Mouse (Mus musculus) adrenal gland, adult 2 months (tissue): ENCODE measurements at regions not wholly inside any gene's neighbourhood (a gene's known extent, or its start where the extent isn't known, plus 50 kb on each side); places are given as distances from the start of the nearest gene placed in this dataset.
A peak's percentile ranks its signal among the peaks of the same experiment; 100 is the strongest.

Experiments used
- DNase-seq: peaks from one replicate; pipeline ENCODE4 v3.0.0; 2021

- DNase-seq: no peak
Observed at GRCm38 (mm10) chr13:31330731-31331130, 225.2 kb upstream of the Foxq1 start.

- no peak for DNase-seq
Observed at GRCm38 (mm10) chr13:31334981-31335380, 221.0 kb upstream of the Foxq1 start.

GRCm38 (mm10) chr13:31337631-31338030 is 218.3 kb upstream of the Foxq1 start:
- no peak for DNase-seq

DNA sequence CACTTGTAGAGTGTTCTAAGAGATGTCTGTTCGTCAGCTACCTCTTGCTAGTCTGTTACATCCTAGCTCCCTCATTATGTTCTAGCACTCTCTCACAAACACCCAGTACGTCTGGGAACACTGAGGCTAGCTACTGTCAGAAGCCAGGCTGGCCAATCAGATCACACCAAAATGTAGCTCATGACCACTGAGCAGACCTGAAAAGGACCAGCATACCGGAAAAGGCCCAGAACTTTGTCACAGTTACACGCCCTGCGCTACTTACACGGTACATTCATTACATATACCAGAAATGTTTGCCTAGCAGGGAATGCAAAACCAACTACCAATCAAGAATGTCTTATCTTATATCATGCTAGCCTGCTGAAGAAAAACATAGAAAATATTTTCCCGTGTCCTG is 216.5 kb upstream of the Foxq1 start:
- no peak for DNase-seq

- no peak for DNase-seq
Observed at GRCm38 (mm10) chr13:31339901-31340300, 216.0 kb upstream of the Foxq1 start.

- no peak for DNase-seq
Observed at GRCm38 (mm10) chr13:31340363-31340948, 215.5 kb upstream of the Foxq1 start.

- no peak for DNase-seq
Observed at GRCm38 (mm10) chr13:31341282-31342100, 214.4 kb upstream of the Foxq1 start.

DNA sequence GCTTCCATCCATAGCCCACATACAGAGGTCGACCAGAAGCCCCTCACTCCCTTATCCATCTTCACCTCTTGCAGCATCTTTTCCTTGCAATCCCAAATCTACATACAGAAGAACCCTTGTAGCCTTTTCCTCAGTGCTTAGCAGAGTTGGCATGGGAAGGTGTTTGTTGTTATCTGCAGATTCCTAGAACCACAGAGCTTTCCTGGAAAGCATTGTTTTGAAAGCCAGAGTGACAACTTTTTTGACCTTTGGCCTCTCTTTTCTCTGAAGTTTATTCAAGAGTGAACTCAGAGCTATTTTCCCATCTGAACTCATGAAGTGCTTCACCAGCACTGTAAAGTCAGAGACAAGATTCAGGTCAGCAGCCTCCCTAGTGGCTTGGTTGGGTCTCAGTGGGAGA is 209.7 kb upstream of the Foxq1 start:
- no peak for DNase-seq

DNA sequence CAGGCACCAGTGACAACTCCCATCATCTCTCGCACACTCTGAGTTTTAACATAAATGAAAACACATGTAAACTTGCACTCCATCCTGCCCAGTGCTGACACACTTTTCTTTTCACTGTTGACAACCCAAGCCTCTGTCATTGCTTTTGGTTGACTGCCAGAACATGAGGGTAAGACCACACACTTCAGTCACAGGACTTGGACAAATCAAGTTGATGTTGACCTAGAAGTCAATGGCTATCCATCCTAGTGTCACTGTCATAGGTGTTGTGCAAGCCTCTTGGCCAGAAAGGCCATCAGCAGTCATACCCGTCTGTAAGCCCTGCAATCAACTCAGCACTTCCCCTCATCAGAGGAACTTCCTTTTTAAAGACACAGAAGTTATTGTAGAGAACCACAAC is 208.9 kb upstream of the Foxq1 start:
- DNase-seq: peak; percentile 31

- DNase-seq: no peak
Observed at GRCm38 (mm10) chr13:31349671-31350070, 206.3 kb upstream of the Foxq1 start.

DNA sequence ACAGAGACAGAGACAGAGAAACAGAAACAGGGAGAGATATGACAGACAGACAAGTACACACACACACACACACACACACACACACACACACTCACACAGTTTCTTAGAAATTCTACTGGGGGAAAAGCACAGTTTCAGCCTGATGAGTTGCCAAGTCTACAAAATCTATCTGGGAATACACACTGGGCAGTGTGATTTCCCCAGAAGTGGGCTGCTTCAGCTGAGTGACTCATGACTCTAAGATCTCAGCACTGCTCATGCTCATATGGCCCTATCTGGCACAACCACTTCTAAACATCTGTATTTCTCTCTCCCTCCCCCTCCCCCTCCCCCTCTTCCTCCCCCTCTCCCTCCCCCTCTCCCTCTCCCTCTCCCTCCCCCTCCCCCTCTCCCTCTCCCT is 204.5 kb upstream of the Foxq1 start:
- no peak for DNase-seq

GRCm38 (mm10) chr13:31352825-31353224 is 203.1 kb upstream of the Foxq1 start:
- DNase-seq: no peak

GRCm38 (mm10) chr13:31359353-31359752 is 196.6 kb upstream of the Foxq1 start:
- no peak for DNase-seq

DNA sequence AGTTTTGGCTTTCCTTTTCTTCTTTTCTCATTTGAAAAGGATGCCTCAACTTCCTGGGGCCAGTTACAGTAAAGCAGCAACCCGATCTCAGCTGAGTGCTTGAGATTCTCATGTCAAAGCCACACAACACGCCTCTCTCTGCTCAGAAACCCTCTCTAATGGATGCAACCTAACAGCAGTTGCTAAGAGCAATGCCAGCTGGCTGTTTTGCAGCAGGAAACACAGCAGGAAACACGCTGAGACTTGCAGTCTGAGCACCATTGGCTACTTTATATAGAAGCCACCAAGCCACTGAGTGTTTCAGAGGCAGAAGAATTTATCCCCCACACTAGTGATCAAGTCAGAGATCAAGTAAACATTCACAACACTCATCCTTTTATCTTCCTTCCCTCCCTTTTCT is 193.5 kb upstream of the Foxq1 start:
- DNase-seq: no peak

DNA sequence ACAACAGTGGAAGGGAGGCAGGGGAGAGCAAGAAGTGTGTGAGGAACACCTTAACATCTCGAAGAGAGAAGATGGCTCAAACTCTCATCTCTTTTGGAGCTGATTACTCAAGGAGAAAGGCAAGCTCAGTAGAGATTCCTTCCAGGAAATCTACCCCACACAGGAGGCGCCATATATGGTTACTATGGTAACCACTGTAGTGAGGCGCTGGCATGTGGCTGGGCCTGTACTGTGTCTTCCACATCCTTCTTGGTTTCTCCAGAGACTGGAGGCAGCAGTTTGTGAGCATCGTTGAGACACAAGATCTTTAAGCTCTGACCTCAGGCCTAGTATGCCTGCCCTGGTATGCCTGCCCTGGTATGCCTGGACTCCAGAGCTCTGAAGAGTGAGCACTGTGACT is 191.6 kb upstream of the Foxq1 start:
- DNase-seq: no peak

- no peak for DNase-seq
Observed at GRCm38 (mm10) chr13:31367226-31367625, 188.7 kb upstream of the Foxq1 start.

GRCm38 (mm10) chr13:31369182-31369581 is 186.8 kb upstream of the Foxq1 start:
- DNase-seq: no peak

GRCm38 (mm10) chr13:31370873-31371272 is 185.1 kb upstream of the Foxq1 start:
- DNase-seq: no peak

GRCm38 (mm10) chr13:31374006-31374405 is 181.9 kb upstream of the Foxq1 start:
- DNase-seq: no peak

DNA sequence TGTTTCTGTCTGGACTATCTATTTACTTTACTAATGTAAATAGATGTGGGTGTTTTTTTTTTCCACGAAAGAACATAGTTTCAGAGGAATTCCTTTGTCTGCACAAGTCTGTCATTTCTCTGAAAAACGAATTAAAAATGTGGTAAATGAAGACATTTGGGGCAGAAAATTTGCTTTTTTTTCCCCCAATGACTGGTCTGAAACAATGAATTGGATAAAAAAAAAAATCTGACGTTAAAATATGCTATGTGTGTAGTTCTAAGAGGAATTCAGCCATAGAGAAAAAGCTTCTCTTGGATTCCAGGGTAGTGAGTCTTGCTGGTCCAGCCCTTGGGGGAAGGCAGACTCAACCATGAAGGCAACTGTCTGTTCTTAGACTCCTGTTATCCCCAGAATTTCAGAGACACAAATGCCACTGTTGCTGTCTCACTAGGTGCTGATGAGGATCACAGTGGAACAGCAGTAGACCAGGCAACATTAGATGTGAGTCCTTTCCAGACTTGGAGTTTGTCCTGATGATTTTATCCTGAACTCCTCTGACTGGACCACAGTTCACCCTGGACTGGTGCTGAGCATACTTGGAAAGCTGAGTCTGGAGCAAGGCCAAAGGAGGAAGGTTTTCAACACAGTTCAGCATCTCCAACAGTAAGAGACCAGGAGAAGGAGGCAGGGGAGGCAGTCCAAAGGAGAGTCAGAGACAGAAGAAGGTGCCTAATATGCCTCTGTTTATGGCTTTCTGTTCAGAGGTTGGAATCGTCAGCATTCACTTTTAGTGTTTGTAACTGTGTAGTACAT is 162.3 kb upstream of the Foxq1 start:
- DNase-seq: no peak

DNA sequence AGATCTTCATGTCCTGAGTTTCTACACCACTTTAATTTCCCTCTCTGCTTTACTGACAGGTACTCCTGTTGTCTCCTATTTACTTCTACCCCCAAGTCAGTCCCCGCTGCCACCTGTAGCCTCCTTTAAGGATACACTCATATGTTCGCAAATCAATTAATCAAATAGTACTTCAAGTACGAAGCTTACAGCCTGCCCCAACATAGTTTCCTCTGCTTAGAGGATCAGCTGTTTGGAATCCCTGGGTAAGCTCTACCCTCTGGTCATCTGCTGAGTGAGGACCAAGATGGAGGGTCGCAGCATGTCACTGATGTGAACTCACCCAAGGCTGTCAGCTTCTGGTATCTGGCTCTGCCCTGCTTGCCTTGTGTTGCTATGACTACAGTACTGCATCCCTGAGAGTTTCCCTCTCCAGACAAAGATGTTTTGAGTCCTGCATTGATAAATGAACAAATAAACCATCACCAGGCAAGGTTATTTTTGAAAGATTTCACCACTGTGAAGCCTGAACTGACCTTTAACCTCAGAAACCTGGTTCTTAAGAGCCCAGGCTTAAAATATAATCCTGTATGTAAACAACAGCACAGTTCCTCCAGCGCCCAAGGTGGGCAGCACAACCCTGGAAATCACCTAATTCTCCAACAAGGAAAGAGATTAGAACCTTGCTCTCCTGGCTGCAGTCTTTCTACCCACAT is 159.6 kb upstream of the Foxq1 start:
- no peak for DNase-seq

- DNase-seq: no peak
Observed at GRCm38 (mm10) chr13:31397246-31397645, 158.7 kb upstream of the Foxq1 start.

DNA sequence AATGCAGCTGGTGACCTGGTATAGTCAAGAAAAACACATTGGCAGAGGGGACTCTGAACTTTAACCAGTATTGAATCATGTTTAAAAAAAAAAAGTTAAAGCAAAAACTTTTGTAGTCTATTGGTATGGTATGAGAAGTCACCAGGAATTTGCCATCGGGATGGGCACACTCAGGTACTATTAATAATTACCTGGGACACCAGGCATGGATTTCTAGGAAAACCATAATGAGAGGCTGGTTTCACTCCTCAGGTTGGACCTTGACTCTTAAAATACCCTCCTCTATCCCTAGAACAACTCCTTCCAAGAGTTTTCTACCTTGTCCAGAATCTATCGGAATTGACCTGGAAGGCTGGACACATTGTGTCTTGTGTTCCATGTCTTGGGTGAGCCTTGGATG is 155.5 kb upstream of the Foxq1 start:
- no peak for DNase-seq
